Mouse (Mus musculus): Measurements from ENCODE around the gene Tulp1.

DNA sequence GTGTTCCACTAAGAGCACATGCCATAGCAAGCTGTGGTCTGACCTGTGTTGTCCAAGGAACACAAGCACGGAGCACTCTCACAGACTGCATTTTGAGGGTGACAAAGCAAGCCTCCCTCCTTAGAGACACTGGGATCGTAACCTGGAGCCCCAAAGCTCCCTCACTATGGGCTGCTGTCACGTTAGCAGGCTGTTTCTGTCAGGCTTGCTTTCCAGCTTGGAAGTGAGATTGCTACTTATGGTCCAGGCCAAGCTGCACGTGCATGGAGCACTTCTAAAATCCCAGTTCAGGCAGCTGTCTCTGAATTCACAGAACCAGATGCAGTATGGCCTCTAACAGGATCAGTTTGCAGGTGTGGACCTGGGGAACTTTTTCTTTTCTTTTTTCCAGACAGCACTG, 45.7 kb upstream of the Tulp1 start:
- TF ChIP-seq POLR2A (IDR thresholded peaks at IDR 0.05; ENCODE audit: control insufficient read depth, low read depth, low read length) = no peak
- TF ChIP-seq CTCF (IDR thresholded peaks at IDR 0.05; ENCODE audit: control insufficient read depth, insufficient read depth, insufficient replicate concordance, low read depth, low read length) = no peak
